Mouse (Mus musculus) liver, embryonic 14.5 days (tissue): ENCODE measurements around the gene Tcp11.

Experiments used
- CTCF ChIP-seq: IDR thresholded peaks from 2 replicates; pipeline ENCODE4 v1.5.1; 2016; ENCODE audit warnings: antibody characterized with exemption, low read depth, control low read depth
- EP300 ChIP-seq: IDR thresholded peaks from 2 replicates; pipeline ENCODE4 v1.6.1; 2016; ENCODE audit warnings: antibody characterized with exemption, low read depth

DNA sequence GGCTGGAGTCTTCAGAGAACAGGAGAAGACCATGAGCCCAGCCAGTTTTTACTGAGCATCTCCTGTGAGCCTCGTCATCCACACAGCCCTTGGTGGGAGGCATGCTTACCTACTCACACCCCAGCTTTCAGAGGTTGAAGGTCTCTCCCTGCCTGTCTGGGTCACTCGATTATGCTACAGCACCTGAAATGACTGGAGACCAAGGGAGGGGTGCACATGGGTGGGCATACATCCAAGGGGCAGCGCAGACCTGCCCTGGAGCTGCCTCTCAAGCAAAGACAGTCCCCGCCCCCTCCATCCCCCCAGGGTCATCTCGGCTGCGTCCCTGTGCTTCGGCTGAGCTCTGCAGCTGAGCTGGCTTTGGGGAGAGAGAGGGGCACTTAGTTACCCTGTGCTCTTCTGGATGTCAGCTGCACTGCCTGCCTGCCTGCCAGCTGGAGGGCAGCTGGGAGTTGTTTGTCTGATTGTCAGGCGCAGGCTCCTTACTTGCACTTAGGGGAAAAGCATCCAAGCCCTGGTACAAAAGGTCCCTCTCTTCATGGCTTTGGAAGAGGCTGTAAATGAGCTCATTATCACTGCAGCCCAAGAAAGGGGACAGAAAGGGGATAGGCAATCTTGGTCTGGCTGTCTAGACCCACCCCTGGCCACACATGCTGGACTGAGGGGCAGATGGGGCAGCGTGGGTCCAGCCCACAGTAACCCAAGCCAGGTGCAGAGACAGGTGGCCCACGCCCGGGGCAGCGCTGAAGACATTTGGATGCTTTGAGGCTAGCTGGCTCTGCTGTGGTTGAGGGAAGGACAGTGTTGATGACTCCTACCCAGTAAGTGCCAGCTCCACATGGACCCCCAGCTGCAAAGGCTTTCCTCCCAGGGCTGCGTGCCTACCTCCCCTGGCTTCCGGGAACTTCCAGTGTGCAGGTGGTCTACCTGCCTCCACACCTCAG lies 43.4 kb downstream of the Tcp11 start:
- TF ChIP-seq CTCF = no peak
- TF ChIP-seq EP300 = no peak
